Mouse (Mus musculus): Measurements from ENCODE around the gene Hs6st1. TPM values are rescaled to one million over a fixed set of nuclear protein-coding genes. Genes with fewer than 3 reads are reported as not detected.

Gene Hs6st1
- total RNA-seq, 2 experiments from 2014 or later, result 23.0 to 23.1 TPM

Small RNA genes lying within 50 kb of the gene (microRNA-seq; reads per million reads assigned to microRNA genes)
- 1.7 reads per million for gene Mir6897

Other genes with a start within 250 kb of the Hs6st1 start
- gene Uggt1, start 176.3 kb downstream of the Hs6st1 start, total RNA-seq (2021), result 10 to 100 TPM; 26.8 to 29.5 TPM
- gene Neurl3, start 206.3 kb downstream of the Hs6st1 start, total RNA-seq (2021), result 1 to 10 TPM; 3.1 to 3.4 TPM
- 10 to 100 TPM in 1 of 2 experiments, 1 to 10 TPM in 1; 7.0 to 11.1 TPM for gene Arid5a, start 239.3 kb downstream of the Hs6st1 start, total RNA-seq (2021)